Mouse (Mus musculus): ENCODE results near the gene Sh3kbp1.

DNA sequence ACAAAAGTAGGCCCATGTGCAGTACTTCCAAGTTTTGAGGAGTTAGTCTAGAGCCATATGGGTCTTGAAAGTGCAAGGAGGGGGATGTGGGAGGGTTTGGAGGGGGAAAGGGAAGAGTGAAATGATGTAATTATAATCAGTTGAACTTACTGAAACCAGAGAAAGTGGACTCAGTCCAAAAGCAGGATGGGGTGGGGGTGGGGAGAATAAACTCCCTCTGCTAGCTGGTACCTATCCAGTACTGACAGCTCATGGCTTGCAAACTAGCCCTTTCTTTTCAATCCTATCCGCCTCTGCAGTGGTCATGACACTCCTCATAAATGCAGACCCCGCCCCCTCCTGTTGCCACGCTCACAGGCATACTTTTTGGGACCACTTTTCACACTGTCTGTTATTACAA, 283.5 kb downstream of the Sh3kbp1 start:
- TF ChIP-seq CTCF (IDR thresholded peaks at IDR 0.05; ENCODE audit: low read depth) (no peak), EP300 (IDR thresholded peaks at IDR 0.05; ENCODE audit: low read depth) (no peak)

All from heart, postnatal 0 days (tissue).